ENCODE assay signal across 7 mouse cellular contexts in genomic region chr3:8245822-8246221, GRCm38 (mm10).
DNase-seq lines count a peak whose midpoint lies in the region; TF ChIP-seq lines count a peak whose summit lies in the region.
"Not testable (repeated sequence)": the region's sequence is repeated elsewhere in the genome, so short reads cannot be mapped to it uniquely, and the experiment has no call there.

No protein-coding gene starts in this region.

- not testable (repeated sequence) for H3K4me1 ChIP-seq in cerebellum, adult 2 months (ENCODE audit: control insufficient read depth, insufficient read depth, low read length)

- H3K27ac ChIP-seq in cerebellum, adult 2 months (ENCODE audit: insufficient read depth, low read length), result not testable (repeated sequence)

- H3K27me3 ChIP-seq in cerebellum, adult 2 months (ENCODE audit: control insufficient read depth, insufficient read depth, low read length), result not testable (repeated sequence)

- peak; percentile 34 for DNase-seq in T-cell, adult 2 months (ENCODE audit: low spot score)
- DNase-seq in cerebellum, adult 2 months, result peak; percentile 25 to 47
- DNase-seq in gastrocnemius, postnatal 14 days, result peak; percentile 27
- DNase-seq in kidney, adult 9 months, result peak; percentile 37
- DNase-seq in left cerebral cortex, postnatal 14 days (ENCODE audit: low spot score in 2 of 2), result peak; percentile 53 to 61
- peak; percentile 1 to 24 for DNase-seq in natural killer cell, adult 2 months (ENCODE audit: low spot score in 2 of 2)
- DNase-seq in spleen, postnatal 4 days (ENCODE audit: low spot score in 2 of 2), result peak; percentile 60 to 89

- not testable (repeated sequence) for TF ChIP-seq POLR2A in cerebellum, adult 2 months (IDR thresholded peaks at IDR 0.05; ENCODE audit: borderline replicate concordance, insufficient read depth, low read length)

- not testable (repeated sequence) for H3K4me3 ChIP-seq in cerebellum, adult 2 months (replicated peaks; ENCODE audit: insufficient read depth, low read depth, low read length)

- WGBS in cerebellum, adult 2 months, result 29% methylated on average over 1 of the region's 1 CpGs

- intact Hi-C loops in gastrocnemius, postnatal 14 days (cut with DNase I; ENCODE audit: low total_unique reads); left cerebral cortex, postnatal 14 days (cut with DNase I): not testable (repeated sequence)

- TF ChIP-seq CTCF in cerebellum, adult 2 months (IDR thresholded peaks at IDR 0.05; ENCODE audit: borderline replicate concordance, insufficient read depth, low read depth, low read length), result not testable (repeated sequence)

Comparison
In these comparisons a context has a peak if more than half of its experiments do, and no peak if none do; other contexts are left out.
1. DNase-seq: peak in every context shown above with its lines; median percentile 74 in spleen, postnatal 4 days; 57 in left cerebral cortex, postnatal 14 days; 37 in kidney, adult 9 months; 36 in cerebellum, adult 2 months; 34 in T-cell, adult 2 months; 27 in gastrocnemius, postnatal 14 days; 12 in natural killer cell, adult 2 months.